Mouse (Mus musculus) duodenum, adult 2 months (tissue): ENCODE results near the gene Tbc1d2b. TPM values are rescaled to one million over a fixed set of nuclear protein-coding genes. Genes with fewer than 3 reads are reported as not detected.

Experiments
- polyA plus RNA-seq: library from polyadenylated mRNA; depleted of rRNA; stranded (reverse); fragments of >200 nt; gene quantifications from 2 replicates; pipeline ENCODE4 v1.2.3, GENCODE M21; 2012; ENCODE audit warnings: low replicate concordance; rRNA removed

Gene Tbc1d2b
- polyA plus RNA-seq = 10.7 and 14.4 TPM in 2 replicates

GRCm38 (mm10) chr9:90270193-90270943 lies at the start of gene Tbc1d2b:
Tbc1d2b (minus strand) TSS chr9:90270804.

GRCm38 (mm10) chr9:90162926-90163748 lies 107.5 kb downstream of the Tbc1d2b start, which contains the start of gene Adamts7:
Adamts7 (plus strand) TSS chr9:90163069.

Other genes with a start within 250 kb of the Tbc1d2b start
- gene Ctsh, start 216.7 kb downstream of the Tbc1d2b start, polyA plus RNA-seq = 18.4 and 21.0 TPM in 2 replicates
- gene Morf4l1, start 156.0 kb downstream of the Tbc1d2b start, polyA plus RNA-seq = 11.2 and 12.5 TPM in 2 replicates
- 3.2 and 4.1 TPM in 2 replicates for gene Adamts7, start 107.7 kb downstream of the Tbc1d2b start, polyA plus RNA-seq